Mouse (Mus musculus): Measurements from ENCODE around the gene Txnip.

Txnip gene

DNA sequence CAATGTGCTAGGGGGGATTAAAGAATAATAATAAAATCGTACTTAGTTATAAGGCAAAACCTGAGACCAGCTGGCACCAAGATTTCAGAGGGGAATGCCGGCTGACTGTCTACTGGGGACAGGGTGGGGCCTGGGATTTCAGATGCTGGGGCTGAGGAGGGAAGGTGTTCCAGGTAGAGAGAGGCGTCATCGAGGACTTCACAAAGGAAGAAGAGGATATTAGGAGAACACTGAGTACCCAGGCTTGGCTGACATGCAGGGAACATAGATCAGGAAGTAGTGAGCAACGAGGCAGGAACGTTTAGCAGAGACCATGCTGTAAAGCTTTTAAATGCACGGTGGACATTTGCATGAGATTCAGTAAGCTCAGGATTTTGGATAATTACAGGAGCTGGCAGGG, 5.9 kb upstream of the Txnip start:
- no peak for DNase-seq (ENCODE audit: low spot score)

DNA sequence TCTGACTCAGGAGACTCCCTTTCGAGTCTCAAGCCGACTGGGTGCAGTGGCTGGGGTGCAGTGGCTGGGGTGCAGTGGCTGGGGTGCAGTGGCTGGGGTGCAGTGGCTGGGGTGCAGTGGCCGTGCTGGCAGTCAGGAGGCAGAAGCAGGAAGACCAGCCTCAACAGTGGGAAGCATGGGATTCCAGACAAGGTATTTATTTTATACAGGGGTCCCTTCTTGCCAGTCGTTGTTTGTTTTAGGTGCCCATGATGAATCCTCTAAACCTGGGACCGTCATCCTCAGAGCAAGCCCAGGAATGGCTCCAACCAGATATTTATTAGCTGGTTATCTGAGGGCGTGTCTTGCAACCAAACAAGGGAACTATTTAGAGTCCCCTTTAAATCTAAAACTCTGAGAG, 4.2 kb upstream of the Txnip start:
- no peak for DNase-seq (ENCODE audit: low spot score)

DNA sequence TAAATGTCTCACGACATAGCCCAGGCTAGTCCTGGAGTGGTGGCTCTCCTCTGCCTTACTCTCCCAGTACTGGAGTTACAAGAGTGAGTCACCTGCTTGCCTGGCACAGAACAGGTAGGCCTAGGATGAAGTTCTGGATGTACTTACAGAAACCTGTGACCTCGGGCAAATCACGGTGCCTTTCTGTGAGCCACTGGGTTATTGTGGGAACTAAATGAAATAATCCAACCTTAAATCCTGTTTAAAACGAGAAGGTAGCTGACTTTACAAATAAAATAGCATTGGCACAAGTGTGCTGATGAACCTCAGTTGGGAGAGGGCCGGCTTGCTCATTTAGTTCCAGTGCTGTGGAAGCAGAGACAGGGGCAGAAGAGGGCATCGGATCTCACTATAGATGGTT, 3.5 kb upstream of the Txnip start:
- DNase-seq (ENCODE audit: low spot score): no peak

DNA sequence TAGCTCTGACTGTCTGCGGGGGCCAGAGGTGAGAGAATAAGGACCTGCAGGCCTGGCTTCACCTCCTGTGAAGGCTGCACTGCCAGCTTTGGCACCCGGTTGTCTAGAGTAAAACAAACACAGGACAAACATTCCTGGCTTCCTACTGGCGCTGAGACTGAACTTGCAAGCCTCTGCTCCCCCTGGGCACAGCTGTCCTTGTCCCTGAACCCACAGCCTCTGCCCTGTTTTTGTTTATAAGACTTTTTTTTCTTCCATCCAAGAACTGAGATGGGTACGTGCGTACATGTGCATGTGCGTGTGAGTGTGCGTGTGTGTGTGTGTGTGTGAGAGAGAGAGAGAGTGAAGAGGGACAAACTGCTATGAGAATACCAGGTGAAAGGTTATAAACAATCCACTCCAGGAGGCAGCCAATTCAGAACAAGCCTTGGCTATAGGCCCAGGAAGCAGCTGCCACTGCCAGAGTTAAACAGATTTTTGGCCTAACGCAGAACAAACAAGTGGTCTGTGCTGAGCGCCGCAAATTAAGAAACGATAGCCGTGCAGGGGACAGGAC, 2.6 kb upstream of the Txnip start:
- DNase-seq (ENCODE audit: low spot score): no peak

DNA sequence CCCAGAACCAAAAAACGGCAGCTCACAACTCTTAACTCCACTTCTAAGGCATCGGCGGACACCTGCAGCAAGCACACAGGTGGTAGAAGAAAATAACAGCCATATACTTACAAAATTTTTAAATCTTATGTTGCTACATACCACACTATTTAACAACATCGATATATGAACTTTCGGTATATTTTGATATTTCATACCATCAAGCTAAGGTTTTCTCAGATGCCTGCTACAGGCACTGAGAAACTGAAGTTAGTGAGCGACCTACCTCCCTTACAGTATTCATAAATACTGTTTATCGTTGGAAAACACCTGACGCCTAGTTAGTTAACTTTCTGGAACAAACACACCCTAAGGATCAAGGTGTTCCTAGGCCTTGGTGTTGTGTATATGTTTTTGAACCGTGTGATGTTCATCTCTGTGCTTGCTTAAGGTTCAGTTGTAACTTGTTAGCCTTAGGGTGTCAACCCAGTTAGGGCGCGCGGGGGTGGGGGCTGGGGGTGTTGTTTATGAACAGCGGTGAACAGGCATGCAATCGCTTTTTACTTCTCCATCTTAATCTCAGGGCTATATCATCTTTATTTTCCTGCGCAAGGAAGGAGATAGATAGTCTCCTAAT, 1.6 kb upstream of the Txnip start:
- no peak for DNase-seq (ENCODE audit: low spot score)

DNA sequence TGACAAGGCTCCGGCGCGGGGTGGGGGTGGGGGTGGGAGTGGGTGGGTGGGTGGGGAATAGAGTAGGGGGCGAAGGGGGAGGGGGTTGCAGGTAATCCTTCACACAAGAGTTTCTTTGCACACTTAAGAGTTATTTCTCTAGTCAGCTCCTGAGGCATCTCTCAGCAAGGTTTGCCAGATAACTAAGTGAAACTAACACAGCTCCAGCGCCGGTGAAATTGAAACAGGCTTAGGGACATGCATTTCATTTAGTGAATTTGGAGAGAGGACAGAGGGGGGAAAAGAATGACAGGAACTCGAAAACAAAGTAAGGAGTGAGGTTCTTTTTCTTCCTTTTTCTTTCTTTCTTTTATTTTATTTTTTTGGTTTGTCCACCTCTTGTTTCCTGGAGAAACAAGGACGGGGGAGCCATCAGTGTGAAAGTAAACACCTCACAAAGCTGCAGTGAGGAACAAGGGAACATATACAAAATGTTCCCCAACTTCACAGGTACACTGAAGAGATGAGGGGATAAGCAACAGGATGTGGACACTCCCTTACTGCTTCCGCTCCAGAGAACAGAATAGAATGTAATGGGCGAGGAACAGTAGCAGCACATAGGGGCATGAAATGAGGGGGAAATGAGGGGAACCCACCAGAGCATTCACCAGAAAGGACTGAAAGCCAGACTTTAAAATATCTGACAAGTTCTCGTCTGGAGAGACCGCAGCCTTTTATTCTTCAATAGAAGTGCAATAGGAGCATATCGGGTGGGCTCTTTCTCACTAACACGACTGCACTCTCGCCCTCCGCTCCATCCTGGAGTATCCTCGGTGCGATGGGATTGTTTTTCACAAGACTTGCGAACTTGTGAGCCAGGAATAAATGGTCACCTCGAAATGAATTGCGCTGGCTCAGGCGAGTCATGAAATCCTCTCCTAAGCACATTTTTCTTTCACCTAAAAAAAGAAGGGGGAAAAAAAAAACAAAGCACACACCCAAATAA, 814 bp upstream of the Txnip start:
- DNase-seq (ENCODE audit: low spot score): no peak

DNA sequence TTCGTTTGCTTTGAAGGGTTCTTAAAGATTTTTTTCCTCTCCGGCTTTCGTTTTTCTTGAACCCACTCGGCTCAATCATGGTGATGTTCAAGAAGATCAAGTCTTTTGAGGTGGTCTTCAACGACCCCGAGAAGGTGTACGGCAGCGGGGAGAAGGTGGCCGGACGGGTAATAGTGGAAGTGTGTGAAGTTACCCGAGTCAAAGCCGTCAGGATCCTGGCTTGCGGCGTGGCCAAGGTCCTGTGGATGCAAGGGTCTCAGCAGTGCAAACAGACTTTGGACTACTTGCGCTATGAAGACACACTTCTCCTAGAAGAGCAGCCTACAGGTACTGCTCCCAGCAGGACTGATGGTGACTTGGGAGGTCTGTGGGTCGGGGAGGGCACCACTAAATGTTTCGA, 402 bp downstream of the Txnip start:
- no peak for DNase-seq (ENCODE audit: low spot score)

DNA sequence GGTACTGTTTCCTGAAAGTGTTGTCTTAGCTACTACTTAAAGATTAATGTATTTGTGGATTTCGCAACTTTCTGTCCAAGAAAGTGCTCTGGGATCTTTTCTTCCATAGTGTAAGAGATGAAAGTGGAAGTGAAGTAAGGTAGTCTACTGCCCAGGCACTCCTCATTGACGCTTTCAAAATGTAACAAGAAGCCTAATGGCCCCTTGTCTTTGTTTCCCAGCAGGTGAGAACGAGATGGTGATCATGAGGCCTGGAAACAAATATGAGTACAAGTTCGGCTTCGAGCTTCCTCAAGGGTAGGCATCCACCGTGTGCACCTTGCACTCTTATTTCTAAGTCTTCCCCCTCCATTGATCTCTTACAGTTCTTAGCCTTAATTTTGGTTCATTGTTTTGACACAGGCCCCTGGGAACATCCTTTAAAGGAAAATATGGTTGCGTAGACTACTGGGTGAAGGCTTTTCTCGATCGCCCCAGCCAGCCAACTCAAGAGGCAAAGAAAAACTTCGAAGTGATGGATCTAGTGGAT, 975 bp downstream of the Txnip start:
- no peak for DNase-seq (ENCODE audit: low spot score)

DNA sequence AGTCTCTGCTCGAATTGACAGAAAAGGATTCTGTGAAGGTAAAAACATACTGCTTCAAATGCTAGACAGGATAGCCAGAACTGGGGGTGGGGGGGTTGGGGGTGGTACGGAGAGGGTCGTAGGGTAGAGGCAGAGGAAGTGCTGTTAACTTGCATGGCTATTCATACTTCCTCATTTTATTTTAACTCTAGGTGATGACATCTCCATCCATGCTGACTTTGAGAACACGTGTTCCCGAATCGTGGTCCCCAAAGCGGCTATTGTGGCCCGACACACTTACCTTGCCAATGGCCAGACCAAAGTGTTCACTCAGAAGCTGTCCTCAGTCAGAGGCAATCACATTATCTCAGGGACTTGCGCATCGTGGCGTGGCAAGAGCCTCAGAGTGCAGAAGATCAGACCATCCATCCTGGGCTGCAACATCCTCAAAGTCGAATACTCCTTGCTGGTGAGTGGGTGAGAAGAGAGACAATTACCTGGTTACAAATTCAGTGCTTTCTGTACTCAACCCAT, 1.7 kb downstream of the Txnip start:
- DNase-seq (ENCODE audit: low spot score): no peak

DNA sequence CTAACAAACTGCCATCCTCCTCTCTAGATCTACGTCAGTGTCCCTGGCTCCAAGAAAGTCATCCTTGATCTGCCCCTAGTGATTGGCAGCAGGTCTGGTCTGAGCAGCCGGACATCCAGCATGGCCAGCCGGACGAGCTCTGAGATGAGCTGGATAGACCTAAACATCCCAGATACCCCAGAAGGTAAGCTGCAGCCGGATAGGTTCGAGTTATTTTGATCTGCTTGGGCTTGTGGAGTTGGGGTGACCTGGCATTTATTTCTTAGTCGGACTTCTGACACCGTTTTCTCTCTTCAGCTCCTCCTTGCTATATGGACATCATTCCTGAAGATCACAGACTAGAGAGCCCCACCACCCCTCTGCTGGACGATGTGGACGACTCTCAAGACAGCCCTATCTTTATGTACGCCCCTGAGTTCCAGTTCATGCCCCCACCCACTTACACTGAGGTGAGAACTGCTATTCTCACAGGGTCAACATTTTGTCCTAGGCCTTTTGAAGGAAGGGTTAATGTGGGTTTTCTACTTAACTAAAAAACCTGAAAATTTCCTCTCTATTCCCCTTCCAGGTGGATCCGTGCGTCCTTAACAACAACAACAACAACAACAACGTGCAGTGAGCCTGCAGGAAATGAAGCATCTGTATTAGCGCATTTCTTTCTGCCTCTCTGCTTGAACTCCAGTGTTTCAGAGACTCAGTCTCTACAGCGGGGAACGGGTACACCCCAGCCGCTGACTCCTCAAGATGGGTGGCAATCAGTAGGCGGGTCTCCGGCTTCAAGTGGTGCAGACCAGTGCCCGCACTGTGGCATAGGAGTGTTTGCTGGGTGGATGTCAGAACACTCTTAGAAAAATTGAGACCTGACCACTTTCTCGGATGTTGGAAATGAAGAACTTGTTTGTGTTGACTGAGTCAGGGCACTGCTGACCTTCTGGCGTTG, 2.4 kb downstream of the Txnip start:
- no peak for DNase-seq (ENCODE audit: low spot score)

DNA sequence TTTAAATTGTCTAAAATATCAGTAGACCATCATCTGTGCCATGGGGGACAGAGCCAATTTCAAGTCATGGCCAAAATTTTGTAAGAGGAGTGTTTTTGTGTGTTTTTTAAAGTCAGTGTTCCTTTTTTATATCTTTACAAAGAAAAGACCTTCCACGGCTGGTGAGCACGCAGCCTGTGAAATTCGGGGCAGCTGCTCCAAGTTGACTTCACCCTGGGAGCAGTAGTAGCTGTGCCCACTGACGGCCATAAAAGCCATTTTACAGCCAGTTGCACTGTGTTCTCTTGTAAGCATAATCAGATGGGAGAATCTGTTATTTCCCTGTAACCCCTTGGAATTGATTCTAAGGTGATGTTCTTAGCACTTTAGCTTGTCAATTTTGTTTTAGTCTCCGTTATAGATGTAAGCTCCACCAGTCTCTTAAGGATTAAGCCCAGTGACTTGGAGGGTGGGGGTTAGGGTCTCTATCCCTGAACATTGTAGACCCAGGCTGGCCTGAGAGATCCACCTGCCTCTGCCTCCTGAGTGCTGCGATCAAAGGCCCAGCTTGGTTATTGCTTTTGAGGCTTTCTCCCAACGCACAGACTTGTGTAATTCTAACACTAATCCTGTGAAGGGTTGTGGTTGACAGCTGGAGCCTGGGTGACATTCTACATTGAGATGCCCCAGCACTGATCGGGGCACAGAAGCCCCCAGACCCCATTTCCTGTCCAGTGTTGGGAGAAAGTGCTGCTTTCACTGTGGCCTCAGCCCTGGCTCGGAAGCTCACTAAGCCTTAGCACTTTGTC, 3.3 kb downstream of the Txnip start:
- no peak for DNase-seq (ENCODE audit: low spot score)

DNA sequence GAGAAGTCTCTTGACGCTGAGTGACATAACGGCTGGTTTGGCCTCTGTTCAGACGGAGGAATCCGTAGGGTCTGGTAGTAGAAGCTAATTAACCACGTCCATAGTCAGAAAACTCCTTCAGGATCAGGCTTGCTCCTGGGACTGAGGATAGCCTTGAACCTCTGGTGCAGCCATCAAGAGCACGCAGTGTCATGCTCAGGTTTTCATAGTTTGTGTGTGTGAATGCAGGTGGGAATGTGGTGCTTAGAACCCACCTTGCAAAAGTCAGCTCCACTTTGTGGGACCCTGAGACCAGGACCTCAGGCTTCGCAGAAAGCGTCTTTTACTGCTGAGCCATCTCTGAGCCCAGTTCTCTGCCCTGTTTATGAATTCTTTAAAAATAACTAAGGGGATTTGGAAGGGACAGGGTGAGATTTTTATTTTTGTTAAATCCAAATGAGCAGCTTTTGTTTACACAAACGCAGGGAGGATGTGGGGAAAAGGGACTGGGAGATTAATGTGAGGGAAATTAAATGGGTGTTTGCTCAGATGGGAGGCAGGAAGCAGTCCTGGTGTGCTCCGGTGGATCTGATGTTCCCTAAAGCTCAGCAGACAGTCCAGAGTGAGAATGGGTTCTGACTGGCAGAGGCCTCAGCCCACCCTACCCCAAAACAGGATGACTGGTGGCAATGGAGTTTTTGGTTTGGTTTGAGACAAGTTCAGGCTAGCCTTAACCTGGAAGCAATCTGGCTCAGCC, 4.4 kb downstream of the Txnip start:
- no peak for DNase-seq (ENCODE audit: low spot score)

DNA sequence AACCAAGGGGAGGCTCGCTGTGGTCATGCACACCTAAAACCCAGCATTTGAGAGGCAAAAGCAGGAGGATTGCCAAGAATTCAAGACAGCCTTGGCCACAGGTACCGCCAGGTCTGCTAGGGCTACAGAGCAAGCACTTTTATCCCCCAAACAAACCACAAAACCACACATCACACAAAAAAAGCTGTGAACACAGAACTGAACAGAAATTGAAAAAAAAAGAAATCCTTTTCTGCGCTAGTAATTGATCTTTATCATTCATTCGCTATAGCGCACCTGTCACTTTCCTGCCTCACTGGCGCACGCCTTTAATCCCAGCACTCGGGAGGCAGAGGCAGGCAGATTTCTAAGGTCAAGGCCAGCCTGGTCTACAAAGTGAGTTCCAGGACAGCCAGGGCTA, 5.5 kb downstream of the Txnip start:
- DNase-seq (ENCODE audit: low spot score): no peak

DNA sequence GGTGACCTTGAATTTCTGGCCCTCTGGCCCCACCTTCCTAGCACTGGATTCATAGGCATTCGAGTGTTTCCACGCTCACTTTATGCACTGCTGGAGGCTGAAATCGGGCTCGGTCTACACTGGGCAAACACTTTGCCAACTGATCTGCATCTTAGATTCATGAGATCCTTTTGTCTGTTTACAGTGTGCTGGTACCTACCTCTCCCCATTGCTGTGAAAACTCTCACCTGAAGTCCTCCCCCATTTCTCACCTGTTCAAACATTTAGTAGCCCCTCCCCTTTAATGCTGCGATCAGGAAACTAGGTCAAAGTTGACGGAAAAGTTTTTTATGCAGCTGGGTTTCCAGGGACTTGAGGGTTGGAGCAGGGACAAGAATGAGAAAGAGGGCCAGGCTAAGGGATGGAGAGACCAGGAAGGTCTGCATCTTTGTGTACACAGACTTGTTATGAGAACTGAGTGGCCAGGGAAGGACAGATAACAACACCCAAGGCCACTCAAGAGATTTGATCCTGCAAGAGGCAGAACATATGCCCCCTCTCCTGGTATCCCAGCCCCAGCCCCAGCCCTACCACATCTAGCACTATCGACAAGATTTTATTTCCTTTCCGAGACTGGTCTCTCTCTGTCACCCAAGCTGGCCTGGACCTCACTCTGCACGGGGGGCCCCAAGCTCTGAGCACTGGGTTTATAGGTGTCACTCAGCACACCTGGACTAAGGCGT, 6.3 kb downstream of the Txnip start:
- DNase-seq (ENCODE audit: low spot score): no peak

DNA sequence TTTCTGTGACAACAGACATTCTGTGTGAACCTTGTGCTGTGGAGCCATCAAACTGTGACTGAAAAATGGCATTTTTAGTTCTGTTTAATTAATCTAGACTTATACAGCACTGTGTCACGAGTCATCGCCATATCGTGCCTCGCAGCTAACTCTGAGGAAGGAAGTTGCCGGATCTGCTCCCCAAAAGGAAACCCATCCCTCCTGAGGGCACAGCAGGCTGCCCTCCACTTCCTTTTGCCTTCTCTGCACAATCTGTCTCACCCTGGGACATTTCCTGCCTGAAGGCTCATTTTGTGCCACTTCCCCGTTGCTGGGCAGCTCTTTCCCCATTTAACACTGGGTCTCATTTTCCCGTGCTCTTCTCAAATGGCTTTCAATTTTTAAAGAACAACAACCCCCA, 6.9 kb downstream of the Txnip start:
- no peak for DNase-seq (ENCODE audit: low spot score)

DNA sequence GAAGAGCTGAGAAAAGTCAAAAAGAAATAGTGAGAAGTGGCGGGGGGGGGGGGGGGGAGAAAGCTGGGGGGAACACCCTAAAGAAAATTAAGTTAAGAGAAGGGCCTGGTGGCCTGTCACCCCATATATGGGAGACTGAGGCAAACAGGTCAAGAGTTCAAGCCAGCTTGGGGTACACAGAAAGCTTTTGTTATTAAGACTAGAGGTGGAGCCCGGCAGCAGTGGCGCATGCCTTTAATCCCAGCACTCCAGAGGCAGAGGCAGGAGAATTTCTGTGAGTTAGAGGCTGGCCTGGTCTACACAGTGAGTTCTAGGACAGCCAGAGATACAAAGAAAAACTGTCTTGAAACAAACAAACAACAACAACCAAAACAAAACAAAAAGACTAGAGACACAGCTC, 7.3 kb downstream of the Txnip start:
- no peak for DNase-seq (ENCODE audit: low spot score)

DNA sequence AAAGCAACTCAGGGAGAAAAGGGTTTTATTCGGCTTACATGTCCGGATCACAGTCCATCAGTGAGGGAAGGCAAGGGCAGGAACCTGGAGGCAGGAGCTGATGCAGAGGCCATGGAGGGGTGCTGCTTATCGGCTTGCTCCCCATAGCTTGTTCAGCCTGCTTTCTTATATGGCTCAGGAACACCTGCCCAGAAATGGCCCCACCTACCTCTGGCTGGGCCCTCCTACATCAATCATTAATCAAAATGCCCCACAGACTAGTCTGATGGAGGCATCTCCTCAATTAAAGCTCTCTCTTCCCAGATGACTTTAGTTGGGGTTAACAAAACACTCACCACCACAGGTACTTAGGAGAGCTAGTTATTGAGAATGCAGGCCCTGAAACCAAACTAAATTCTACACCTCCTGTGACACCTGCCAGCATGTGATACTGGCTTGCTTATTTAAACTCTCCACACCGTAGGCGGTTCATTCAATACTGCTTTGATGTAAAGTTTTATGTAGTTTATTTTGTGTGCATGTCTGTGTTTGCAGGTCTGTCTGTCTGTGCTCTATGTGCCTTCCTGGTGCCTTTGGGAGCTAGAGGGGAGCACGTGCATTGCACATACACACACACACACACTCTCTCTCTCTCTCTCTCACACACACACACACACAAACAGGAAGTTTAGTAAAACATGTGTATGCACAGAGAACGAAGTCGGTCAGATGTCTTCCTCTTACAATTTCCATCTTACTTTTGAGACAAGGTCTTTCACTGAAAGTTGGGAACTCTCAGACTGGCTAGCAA, 9.1 kb downstream of the Txnip start:
- no peak for DNase-seq (ENCODE audit: low spot score)

DNA sequence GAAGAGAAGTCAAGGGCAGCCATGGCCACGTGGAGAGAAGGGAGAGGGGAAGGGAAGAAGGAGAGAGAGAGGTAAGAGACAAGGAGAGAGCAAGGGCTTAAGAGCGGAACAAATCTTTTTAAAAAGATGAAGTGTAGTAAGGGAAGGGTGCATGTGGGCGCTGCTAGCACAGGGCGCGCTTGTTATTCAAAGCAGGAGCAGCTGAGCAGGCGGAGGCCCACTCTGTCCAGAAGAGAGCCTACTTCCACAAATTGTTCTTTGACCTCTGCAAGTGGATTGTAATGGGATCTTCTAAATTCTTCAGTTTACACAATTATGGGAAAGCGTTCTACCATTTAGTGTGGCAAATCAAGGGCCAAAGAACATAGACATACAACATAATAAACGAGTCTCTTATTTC, 10.8 kb downstream of the Txnip start:
- no peak for DNase-seq (ENCODE audit: low spot score)

DNA sequence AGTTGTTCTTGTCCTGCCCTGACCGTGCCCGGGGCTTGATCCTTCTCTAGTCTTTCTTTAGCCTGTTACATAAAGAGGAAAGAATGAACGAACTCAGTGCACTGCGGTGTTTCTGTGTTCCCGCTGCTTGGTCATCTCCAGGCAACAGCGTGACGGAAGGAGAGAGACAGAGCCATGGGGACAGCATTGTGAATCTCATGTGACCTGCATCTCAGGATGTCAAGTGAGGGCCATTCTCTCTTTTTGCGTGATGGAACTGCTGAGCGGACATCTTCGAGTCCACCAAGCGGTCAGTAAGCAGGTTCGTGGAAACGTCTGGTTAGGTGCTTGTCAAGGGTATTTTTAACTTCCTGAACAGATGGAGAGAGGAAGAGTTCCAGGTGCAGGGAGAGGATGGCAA, 11.7 kb downstream of the Txnip start:
- DNase-seq (ENCODE audit: low spot score): no peak

Measured in urinary bladder, postnatal 25 days (tissue).